Comparison of ENCODE assay signal across 8 mouse cellular contexts in genomic region chr11:78175771-78176401, GRCm38 (mm10). TPM values are rescaled to one million over a fixed set of nuclear protein-coding genes. Genes with fewer than 3 reads are reported as not detected.
DNase-seq lines count a peak whose midpoint lies in the region; ATAC-seq and TF ChIP-seq lines count a peak whose summit lies in the region.

No protein-coding gene starts in this region.

- peaks cover 18% of the 10 kb centered on the region for H3K4me1 ChIP-seq in kidney, postnatal 0 days (replicated peaks; ENCODE audit: insufficient read depth, low read length)
- peaks cover 8% of the 10 kb centered on the region for H3K4me1 ChIP-seq in bone marrow macrophage, adult 2 months (ENCODE audit: control insufficient read depth, insufficient read depth, low read length)
- H3K4me1 ChIP-seq in hindbrain, embryonic 13.5 days (replicated peaks): peaks cover 48% of the 10 kb centered on the region
- peaks cover 20% of the 10 kb centered on the region for H3K4me1 ChIP-seq in midbrain, embryonic 14.5 days (ENCODE audit: control insufficient read depth, insufficient read depth, low read length)

- peak; percentile 38 for TF ChIP-seq CTCF in kidney, postnatal 0 days (IDR thresholded peaks at IDR 0.05; ENCODE audit: low read depth)
- TF ChIP-seq CTCF in bone marrow macrophage, adult 2 months (IDR thresholded peaks at IDR 0.05; ENCODE audit: low read depth, low read length): no peak

- peaks cover 14% of the 10 kb centered on the region; the same call in 1 of the 2 replicates for H3K36me3 ChIP-seq in kidney, postnatal 0 days (ENCODE audit: insufficient read depth, low read length)
- peaks cover 20% of the 10 kb centered on the region for H3K36me3 ChIP-seq in hindbrain, embryonic 13.5 days
- peaks cover 21% of the 10 kb centered on the region for H3K36me3 ChIP-seq in midbrain, embryonic 14.5 days (ENCODE audit: control insufficient read depth, insufficient read depth, low read length)

- H3K4me2 ChIP-seq in kidney, postnatal 0 days (ENCODE audit: low read length): peak overlapping the region; percentile 89
- H3K4me2 ChIP-seq in hindbrain, embryonic 13.5 days: peak overlapping the region; percentile 71
- H3K4me2 ChIP-seq in midbrain, embryonic 14.5 days (ENCODE audit: low read length): peak overlapping the region; percentile 70

- DNase-seq in kidney, postnatal 0 days (ENCODE audit: low spot score): no peak
- DNase-seq in kidney, postnatal 10 days: no peak
- no peak for DNase-seq in midbrain, embryonic 14.5 days
- DNase-seq in adrenal gland, adult 18-20 months (ENCODE audit: low spot score in 2 of 2): no peak
- DNase-seq in layer of hippocampus, postnatal 25 days (ENCODE audit: extremely low spot score in 1 of 2, low spot score in 1 of 2): no peak
- DNase-seq in gastrocnemius, postnatal 10 days: no peak

- H3K27ac ChIP-seq in kidney, postnatal 0 days: peak overlapping the region; percentile 96
- no peak overlapping the region for H3K27ac ChIP-seq in bone marrow macrophage, adult 2 months (ENCODE audit: insufficient read depth, low read depth, low read length)
- H3K27ac ChIP-seq in hindbrain, embryonic 13.5 days: 0 out of 2 replicates have a peak overlapping the region, but pooled peaks have one; percentile 0
- 0 out of 2 replicates have a peak overlapping the region, but pooled peaks have one; percentile 50 for H3K27ac ChIP-seq in midbrain, embryonic 14.5 days (replicated peaks; ENCODE audit: low read depth, low read length)

- peak overlapping the region; percentile 69 for H3K9ac ChIP-seq in kidney, postnatal 0 days (ENCODE audit: low read depth, low read length)
- peak overlapping the region; percentile 78; the same call in 1 of the 2 replicates for H3K9ac ChIP-seq in hindbrain, embryonic 13.5 days
- peak overlapping the region; percentile 38; the same call in 1 of the 2 replicates for H3K9ac ChIP-seq in midbrain, embryonic 14.5 days (replicated peaks; ENCODE audit: low read length)

- H3K4me3 ChIP-seq in kidney, postnatal 0 days (replicated peaks; ENCODE audit: low read depth, low read length): peak overlapping the region; percentile 52
- H3K4me3 ChIP-seq in bone marrow macrophage, adult 2 months (ENCODE audit: insufficient read depth, low read length): peak overlapping the region; percentile 78
- H3K4me3 ChIP-seq in hindbrain, embryonic 13.5 days: peak overlapping the region; percentile 55
- peak overlapping the region; percentile 54 for H3K4me3 ChIP-seq in midbrain, embryonic 14.5 days (replicated peaks; ENCODE audit: low read depth, low read length)

- ATAC-seq in kidney, postnatal 0 days (replicated peaks; ENCODE audit: low FRiP score, low read depth): no peak
- no peak for ATAC-seq in hindbrain, embryonic 13.5 days (ENCODE audit: low FRiP score)
- ATAC-seq in midbrain, embryonic 14.5 days (ENCODE audit: low FRiP score, low TSS enrichment): no peak

- TF ChIP-seq POLR2A in bone marrow macrophage, adult 2 months (IDR thresholded peaks at IDR 0.05; ENCODE audit: borderline replicate concordance, low read depth, low read length): no peak

- H3K27me3 ChIP-seq in kidney, postnatal 0 days (ENCODE audit: insufficient read depth, low read length): no peaks in the 10 kb centered on the region
- peaks cover 3% of the 10 kb centered on the region; the same call in 1 of the 2 replicates for H3K27me3 ChIP-seq in hindbrain, embryonic 13.5 days
- no peaks in the 10 kb centered on the region for H3K27me3 ChIP-seq in midbrain, embryonic 14.5 days (ENCODE audit: control insufficient read depth, insufficient read depth, low read length)

- no peaks in the 10 kb centered on the region for H3K9me3 ChIP-seq in kidney, postnatal 0 days (replicated peaks; ENCODE audit: low read length)
- H3K9me3 ChIP-seq in hindbrain, embryonic 13.5 days: no peaks in the 10 kb centered on the region
- no peaks in the 10 kb centered on the region for H3K9me3 ChIP-seq in midbrain, embryonic 14.5 days (ENCODE audit: control insufficient read depth, low read length)

- WGBS in kidney, postnatal 0 days: 1% methylated on average over 9 of the region's 10 CpGs
- 6% methylated on average over 10 of the region's 10 CpGs for WGBS in hindbrain, embryonic 13.5 days
- WGBS in midbrain, embryonic 14.5 days: 8% methylated on average over 9 of the region's 10 CpGs

RNA-seq across cellular contexts. Expression of gene Nek8, which starts 0.6 kb away (rescaled TPM):
- 18.2 and 19.9 TPM in 2 replicates for polyA plus RNA-seq in kidney, postnatal 0 days (2015; fragmentation: Nextera tagmentation; extraction: Ambion mirVana)
- polyA plus RNA-seq in bone marrow macrophage, adult 2 months (2012; ENCODE audit: insufficient read depth, insufficient read length, missing spikeins): 4.8 and 5.2 TPM in 2 replicates
- polyA plus RNA-seq in hindbrain, embryonic 13.5 days (2015; fragmentation: Nextera tagmentation; extraction: Ambion mirVana): 6.6 and 6.7 TPM in 2 replicates
- 3.9 and 4.2 TPM in 2 replicates for polyA plus RNA-seq in midbrain, embryonic 14.5 days (2014; fragmentation: Nextera tagmentation; extraction: Ambion mirVana)
- 10 to 100 TPM in 1 of 2 experiments, 1 to 10 TPM in 1; 9.8 to 12.8 TPM for total RNA-seq in adrenal gland, adult 18-20 months (2021)
- total RNA-seq in layer of hippocampus, postnatal 25 days (2021): 1 to 10 TPM; 3.1 to 3.3 TPM
- total RNA-seq in gastrocnemius, postnatal 10 days (2021): 1 to 10 TPM; 3.1 to 3.7 TPM

RNA-seq across cellular contexts. Expression of gene Tlcd1, which starts 0.6 kb away (rescaled TPM):
- polyA plus RNA-seq in kidney, postnatal 0 days (2015; fragmentation: Nextera tagmentation; extraction: Ambion mirVana): 43.4 and 46.6 TPM in 2 replicates
- polyA plus RNA-seq in bone marrow macrophage, adult 2 months (2012; ENCODE audit: insufficient read depth, insufficient read length, missing spikeins): 2.2 and 2.5 TPM in 2 replicates
- 7.0 and 8.3 TPM in 2 replicates for polyA plus RNA-seq in hindbrain, embryonic 13.5 days (2015; fragmentation: Nextera tagmentation; extraction: Ambion mirVana)
- polyA plus RNA-seq in midbrain, embryonic 14.5 days (2014; fragmentation: Nextera tagmentation; extraction: Ambion mirVana): 6.4 and 6.9 TPM in 2 replicates
- 10 to 100 TPM; 54.7 to 76.5 TPM for total RNA-seq in adrenal gland, adult 18-20 months (2021)
- 10 to 100 TPM; 23.8 to 29.7 TPM for total RNA-seq in layer of hippocampus, postnatal 25 days (2021)
- 10 to 100 TPM in 1 of 2 experiments, 1 to 10 TPM in 1; 7.4 to 11.9 TPM for total RNA-seq in gastrocnemius, postnatal 10 days (2021)

RNA-seq across cellular contexts. Expression of gene Rpl23a, which starts 7.5 kb away (rescaled TPM):
- polyA plus RNA-seq in kidney, postnatal 0 days (2015; fragmentation: Nextera tagmentation; extraction: Ambion mirVana): 1,409 and 1,636 TPM in 2 replicates
- polyA plus RNA-seq in bone marrow macrophage, adult 2 months (2012; ENCODE audit: insufficient read depth, insufficient read length, missing spikeins): 867 and 1,013 TPM in 2 replicates
- 913 and 965 TPM in 2 replicates for polyA plus RNA-seq in hindbrain, embryonic 13.5 days (2015; fragmentation: Nextera tagmentation; extraction: Ambion mirVana)
- polyA plus RNA-seq in midbrain, embryonic 14.5 days (2014; fragmentation: Nextera tagmentation; extraction: Ambion mirVana): 977 and 1,164 TPM in 2 replicates
- total RNA-seq in adrenal gland, adult 18-20 months (2021): 1,000 to 10,000 TPM; 1,582 to 1,912 TPM
- total RNA-seq in layer of hippocampus, postnatal 25 days (2021): 100 to 1,000 TPM; 678 to 771 TPM
- 1,000 to 10,000 TPM; 1,328 to 1,362 TPM for total RNA-seq in gastrocnemius, postnatal 10 days (2021)

RNA-seq across cellular contexts. Expression of gene Traf4, which starts 10.5 kb away (rescaled TPM):
- polyA plus RNA-seq in kidney, postnatal 0 days (2015; fragmentation: Nextera tagmentation; extraction: Ambion mirVana): 79.2 and 79.6 TPM in 2 replicates
- 0.68 TPM in 1 of 2 replicates, not detected in the other for polyA plus RNA-seq in bone marrow macrophage, adult 2 months (2012; ENCODE audit: insufficient read depth, insufficient read length, missing spikeins)
- 125 and 127 TPM in 2 replicates for polyA plus RNA-seq in hindbrain, embryonic 13.5 days (2015; fragmentation: Nextera tagmentation; extraction: Ambion mirVana)
- 68.4 and 103 TPM in 2 replicates for polyA plus RNA-seq in midbrain, embryonic 14.5 days (2014; fragmentation: Nextera tagmentation; extraction: Ambion mirVana)
- total RNA-seq in adrenal gland, adult 18-20 months (2021): 10 to 100 TPM; 29.9 to 34.1 TPM
- 10 to 100 TPM; 16.1 to 19.9 TPM for total RNA-seq in layer of hippocampus, postnatal 25 days (2021)
- total RNA-seq in gastrocnemius, postnatal 10 days (2021): 10 to 100 TPM; 15.7 to 22.6 TPM

RNA-seq across cellular contexts. Expression of gene Rab34, which starts 12.3 kb away (rescaled TPM):
- polyA plus RNA-seq in kidney, postnatal 0 days (2015; fragmentation: Nextera tagmentation; extraction: Ambion mirVana): 129 and 131 TPM in 2 replicates
- 28.8 and 30.5 TPM in 2 replicates for polyA plus RNA-seq in bone marrow macrophage, adult 2 months (2012; ENCODE audit: insufficient read depth, insufficient read length, missing spikeins)
- 53.2 TPM in 2 replicates for polyA plus RNA-seq in hindbrain, embryonic 13.5 days (2015; fragmentation: Nextera tagmentation; extraction: Ambion mirVana)
- polyA plus RNA-seq in midbrain, embryonic 14.5 days (2014; fragmentation: Nextera tagmentation; extraction: Ambion mirVana): 51.7 and 53.3 TPM in 2 replicates
- total RNA-seq in adrenal gland, adult 18-20 months (2021): 10 to 100 TPM; 69.9 to 71.9 TPM
- 10 to 100 TPM; 26.1 to 37.3 TPM for total RNA-seq in layer of hippocampus, postnatal 25 days (2021)
- total RNA-seq in gastrocnemius, postnatal 10 days (2021): 10 to 100 TPM; 21.7 to 25.4 TPM
